Mouse (Mus musculus): ENCODE results near the gene Ptpn9.

Gene Ptpn9

DNA sequence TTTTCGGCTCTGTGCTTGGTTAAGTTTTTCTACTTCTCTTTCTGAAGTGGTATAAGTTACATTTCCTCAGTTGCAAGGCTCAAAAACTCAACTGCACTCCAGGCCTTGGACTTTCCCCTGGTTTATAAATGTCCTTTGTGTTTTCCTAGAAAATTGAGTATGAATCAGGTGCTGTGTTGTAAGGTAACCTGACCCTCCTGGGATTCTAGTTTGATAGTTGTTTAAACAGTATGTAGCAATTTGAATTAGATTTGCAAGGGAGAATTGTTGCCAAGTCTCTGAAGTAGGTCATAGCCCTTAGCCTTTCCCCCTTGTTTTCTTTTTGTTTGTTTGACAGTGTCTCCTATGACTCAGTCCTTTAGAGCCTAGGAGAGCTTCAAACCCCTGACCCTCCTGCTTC lies 22.9 kb downstream of the Ptpn9 start:
- no peak for DNase-seq

DNA sequence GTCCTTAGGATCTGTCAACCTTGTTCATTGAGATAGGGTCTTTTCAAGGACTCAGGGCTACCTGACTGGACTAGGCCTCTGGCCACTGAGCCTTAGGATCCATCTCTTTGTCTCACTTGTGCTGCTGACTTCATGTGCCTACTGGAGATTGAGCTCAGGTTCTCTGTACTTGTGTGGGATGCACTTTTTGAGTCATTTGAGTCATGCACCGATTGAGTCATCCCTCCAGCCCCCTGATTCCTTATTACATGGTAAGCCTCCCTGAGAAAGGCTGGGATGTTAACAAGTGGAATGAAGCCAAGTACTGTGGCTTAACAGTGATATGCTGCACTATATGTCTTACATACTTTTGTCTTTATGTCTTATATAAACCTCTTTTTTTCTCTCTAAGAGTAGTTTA lies 37.0 kb downstream of the Ptpn9 start:
- DNase-seq = no peak

DNA sequence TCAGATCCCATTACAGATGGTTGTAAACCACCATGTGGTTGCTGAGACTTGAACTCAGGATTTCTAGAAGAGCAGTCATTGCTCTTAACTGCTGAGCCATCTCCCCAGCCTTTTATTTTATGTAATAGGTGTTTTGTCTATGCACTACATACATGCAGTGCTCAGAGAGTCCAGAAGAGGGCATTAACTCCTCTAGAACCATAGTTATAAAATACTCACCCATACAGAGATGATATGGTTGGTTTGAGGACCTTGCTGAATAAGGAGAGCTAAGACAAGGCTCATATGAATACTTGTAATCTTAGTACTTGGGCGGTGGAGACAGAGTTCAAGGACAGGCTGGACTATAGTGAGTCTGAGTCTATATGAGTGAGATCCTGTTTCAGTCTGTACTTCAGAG lies 61.5 kb downstream of the Ptpn9 start:
- DNase-seq = peak; percentile 86

DNA sequence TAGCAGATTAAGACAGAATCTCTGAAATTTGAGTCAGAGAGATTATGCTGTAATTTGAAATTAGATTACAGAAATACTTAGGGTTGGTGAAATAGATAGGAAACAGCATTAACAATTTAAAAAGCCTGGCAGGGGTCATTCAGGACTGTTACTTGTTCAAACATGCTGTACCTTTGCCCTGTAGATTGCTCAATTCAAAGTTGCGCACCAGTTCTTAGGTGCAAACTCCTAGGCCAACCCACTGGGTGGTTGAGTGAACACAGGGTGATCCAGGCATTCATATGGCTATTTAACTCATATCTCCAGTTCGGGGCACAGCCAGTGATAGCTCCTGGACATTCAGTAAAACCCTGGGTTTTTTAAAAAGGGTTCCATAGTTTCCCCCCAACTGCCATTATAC lies 69.4 kb downstream of the Ptpn9 start:
- no peak for DNase-seq

DNA sequence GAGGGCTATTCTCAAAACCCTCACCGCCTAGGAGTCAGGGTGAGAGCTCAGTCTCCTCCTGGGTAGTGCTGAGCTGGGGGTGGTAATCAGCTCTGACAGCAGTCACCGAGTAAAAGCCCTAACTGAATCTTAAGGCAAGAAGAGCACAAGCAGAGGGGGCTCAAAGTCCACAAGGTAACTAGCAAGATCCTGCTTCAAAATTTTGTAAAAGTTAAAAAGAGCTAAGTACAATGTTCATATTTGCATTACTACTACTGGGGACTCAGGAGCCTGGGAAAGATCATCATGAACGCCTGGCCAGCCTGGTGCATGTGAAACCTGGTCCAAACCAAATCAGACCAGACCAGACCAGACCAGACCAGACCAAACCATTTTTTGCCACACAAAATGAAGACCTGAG lies 73.5 kb downstream of the Ptpn9 start:
- no peak for DNase-seq

DNA sequence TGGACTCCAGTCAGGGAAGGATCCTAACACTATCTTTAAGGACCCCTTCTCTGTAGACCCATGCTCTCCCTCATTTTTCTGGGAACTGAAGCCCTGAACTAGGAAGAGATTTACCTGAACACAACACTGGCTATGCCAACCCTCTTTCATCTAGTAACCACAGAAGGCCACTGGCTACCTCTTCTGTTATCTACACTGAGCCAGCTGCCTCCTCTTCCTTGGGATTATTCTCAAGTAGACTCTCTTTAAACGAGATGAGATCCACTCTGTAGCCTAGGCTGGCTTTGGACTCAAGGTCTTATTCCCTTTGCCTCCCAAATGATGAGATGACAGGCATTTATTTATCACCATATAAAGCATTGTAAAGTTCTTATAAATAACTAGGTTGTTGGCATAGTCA lies 75.5 kb downstream of the Ptpn9 start:
- no peak for DNase-seq

DNA sequence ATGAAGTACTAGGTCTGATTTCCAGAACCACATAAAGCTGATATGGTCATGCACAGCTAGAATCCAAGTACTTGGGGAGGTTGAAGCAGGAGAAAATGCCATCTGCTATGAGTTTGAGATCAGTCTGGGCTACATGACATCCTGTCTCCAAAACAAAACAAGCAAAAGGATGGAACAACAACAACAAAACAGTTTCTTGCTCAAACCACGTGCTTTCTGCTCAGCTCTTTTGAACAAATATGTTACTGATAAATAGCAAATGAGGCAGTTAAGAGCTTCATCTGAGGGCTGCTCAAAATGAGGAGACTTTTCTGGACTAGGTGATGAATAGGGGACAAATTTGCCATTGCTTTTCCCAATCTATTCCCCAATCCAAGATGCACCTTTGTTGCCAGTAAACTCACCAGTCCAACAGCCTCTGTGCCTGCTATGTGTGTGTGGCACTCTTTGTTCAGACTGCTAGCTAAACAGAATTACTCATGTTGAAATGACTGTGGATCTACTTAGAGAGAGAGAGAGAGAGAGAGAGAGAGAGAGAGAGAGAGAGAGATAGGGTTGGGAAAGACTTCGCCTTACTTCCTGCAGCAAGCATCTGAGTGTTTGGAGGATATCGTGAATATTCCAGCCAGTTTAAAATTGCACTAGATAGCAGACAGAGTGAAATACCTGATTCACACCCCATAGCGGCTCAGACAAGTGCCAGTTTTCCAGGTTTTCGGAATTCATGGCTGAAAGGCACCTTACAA lies 76.2 kb downstream of the Ptpn9 start:
- peak; percentile 33 for DNase-seq

DNA sequence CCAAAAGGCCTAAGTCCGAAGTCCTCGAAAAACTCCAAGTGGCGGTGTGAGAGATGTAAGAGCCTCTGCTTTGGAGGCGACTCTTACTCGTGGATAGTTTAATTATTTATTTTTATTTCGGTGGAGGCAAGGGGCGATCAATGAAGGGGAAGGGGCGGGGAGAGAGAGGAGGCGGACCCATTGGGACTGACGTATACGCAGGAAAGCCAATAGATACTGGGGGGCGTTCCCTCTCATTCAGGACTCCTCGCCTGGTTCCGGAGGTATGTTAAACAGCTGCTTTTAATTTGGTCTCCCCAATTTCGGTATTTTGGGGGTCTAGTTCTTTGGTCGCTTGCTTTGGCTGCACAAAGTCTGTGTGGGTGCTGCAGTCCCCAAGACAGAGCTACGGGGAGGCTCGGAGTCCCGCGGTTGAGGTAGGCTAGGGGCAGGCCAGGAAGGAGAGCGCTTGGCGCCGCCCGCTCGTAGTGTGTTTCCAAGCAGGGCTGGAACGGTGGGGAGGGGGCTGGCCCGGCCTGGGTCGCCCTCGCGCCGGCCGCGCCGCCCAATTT lies 77.2 kb downstream of the Ptpn9 start, which contains the start of gene Sin3a:
TSS of gene Sin3a (plus strand) at position 240 of the 551 bp plus-strand sequence.
- peak; percentile 85 for DNase-seq

DNA sequence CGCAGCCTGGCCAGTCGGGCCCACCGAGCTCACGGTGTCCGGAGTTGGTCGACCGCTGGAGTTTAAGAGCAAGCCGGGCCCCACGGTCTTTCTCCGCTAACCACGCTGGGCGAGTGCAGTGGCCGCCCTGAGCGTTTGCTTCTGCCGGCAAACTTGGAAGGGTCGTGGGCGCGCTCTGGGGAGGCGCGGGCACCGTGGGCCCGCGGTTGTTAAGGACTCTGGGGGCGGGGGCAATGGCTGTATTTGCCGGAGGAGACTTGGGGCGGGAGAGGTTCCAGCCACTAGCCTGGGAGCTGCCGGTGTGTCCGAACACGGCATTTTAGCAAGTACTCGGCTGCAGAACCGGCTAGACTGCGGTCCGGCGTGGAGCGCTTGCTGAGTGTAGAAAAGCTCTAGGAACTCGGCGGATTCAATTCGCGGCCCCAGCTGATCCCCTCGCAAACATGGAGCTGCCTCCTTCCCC lies 77.8 kb downstream of the Ptpn9 start:
- no peak for DNase-seq

DNA sequence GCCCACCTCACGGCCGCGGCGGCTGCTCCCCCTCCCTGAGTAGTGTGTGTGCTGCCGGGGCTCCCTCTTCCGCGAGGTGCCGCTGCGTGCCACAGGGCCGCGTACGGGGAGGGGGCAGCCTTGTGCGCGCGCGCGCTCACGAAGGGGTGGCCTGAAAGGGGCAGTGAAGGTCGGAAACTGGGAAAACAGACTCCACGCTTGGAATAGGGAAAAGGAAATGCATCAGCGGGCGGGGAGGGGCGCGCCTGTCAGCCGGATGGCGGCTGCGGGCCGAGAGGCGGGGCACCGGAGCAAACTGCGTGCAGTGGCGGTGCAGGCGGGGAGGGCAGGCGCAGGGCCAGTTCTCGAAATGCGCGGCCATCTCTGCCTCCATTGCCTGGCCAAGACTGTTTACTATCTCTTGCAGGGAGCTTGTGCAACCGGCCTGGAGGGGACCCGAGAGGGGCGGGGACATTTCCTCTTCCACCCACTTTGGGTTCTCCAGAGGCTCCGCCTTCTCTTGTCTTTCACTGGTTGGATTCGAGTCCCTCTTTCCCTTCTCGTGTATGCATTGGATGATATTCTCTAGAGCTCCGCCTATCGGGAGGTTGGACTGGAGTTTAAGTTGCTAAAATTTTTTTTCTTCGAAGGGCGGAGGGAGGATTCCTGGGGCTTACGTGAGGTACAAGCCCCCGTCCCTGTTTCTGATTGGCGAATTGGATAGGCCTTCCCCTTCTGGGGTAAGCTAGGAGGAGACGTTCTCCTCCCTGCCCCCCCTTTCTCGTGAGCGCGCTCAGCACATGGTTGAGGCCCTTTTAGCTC lies 78.5 kb downstream of the Ptpn9 start:
- DNase-seq = peak; percentile 100

DNA sequence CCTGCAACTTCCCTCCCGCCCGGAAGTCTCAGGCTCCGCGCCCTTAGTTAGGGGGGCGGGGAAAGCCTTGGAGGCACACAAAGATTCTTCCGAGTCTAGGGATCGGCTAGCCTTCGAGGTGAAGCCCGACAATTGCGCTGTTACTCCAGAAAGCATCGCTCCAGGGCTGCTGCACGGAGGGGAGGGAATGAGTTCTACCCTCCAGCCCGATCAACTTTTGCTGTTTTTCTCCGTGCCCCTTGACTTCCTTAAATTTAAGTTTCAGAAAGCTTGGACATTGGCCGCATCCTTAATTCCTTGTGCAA lies 79.0 kb downstream of the Ptpn9 start:
- DNase-seq = no peak

DNA sequence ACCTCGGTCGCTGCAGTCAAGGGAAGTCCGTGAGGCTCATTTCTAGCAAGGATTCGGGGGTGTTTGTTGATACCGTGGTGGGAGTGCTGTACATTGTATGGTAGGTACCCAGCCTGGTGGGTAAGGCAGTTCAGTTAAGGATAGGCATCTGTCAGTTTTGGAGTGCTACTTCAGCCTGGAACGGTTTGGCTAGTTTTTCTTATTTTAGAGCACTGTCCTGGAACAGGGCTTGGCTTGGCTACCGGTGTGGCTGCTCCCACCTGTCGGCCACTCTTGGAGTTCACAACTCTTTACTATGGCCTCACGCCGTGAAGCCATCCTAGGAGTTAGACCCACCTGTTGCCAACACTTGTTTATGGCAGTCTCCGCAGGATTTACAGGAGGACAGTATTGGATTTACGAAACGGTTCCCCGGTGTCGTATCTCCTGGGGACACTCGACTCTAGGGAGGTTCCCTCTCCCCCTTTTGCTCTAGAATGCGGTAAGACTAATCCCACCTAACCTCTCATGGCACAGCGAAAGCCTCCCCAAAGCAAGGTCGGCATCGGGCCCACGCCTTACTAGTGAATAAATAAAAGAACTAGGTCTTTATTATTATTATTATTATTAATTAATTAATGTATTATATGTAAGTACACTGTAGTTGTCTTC lies 79.6 kb downstream of the Ptpn9 start:
- DNase-seq = peak; percentile 83

DNA sequence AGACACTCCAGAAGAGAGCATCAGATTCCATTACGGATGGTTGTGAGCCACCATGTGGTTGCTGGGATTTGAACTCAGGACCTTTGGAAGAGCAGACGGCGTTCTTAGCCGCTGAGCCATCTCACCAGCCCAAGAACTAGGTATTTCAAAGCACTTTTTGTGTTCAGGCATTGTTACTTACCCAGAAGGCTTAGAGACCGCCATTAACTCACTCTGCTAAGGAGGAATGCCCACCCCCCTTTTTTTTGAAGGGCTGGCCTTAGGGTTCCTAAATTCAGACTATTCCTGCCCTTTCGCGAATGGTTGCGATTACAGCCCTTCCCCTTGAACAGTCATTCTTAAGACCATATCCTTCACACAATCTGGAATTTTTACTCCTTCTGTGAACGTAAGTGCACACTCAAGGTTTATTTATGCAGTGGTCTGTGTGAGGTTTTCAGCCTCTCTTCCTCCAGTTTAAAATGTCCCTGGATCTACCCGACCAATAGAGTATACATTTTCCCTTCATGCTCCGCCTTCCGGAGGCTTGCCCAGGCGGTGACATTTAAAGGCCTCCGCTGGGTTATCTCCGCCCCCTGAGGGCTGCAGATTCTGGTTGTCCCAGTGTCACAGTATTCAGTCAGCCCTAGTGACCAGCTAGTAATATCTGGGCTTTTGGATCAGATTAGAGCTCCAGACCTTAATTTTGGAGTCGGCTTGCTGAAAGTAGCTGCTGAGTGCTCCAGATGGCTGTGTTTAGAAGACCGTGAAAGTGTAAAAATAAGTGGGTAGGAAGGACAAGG lies 80.3 kb downstream of the Ptpn9 start:
- peak; percentile 85 for DNase-seq

DNA sequence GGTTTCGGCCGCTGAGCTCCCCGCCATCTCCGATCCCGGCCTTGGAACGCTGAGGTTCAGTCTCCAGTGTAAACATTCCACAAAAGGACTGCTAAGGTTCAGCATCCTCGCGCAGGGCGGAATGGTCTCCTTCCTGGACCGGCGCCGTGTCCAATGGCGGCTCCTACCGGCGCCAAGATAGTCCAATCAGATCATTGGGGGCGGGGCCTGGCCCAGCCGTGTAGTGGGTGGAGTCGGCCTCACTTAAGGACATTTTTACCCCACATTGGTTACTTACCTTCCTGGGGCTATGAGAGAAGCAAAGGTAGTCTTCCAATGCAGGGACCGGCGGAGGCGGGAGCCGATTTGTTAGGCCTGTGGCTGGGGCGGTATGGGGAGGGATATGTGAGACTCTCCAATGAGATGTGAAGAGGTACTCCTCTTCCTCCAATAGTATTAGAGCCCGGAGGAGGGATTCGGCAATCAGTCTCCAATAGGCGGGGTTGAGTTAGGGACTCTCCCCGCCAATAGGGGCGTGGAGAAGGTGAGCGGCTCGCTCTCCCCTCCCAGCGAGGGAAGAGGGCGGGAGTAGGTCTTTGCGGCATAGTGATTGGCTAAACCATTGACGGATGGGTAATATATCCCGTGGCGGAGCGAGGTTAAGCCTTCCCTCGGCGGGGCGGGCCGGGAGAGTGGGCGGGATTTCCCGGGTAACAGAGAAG lies 81.1 kb downstream of the Ptpn9 start:
- DNase-seq = peak; percentile 100

DNA sequence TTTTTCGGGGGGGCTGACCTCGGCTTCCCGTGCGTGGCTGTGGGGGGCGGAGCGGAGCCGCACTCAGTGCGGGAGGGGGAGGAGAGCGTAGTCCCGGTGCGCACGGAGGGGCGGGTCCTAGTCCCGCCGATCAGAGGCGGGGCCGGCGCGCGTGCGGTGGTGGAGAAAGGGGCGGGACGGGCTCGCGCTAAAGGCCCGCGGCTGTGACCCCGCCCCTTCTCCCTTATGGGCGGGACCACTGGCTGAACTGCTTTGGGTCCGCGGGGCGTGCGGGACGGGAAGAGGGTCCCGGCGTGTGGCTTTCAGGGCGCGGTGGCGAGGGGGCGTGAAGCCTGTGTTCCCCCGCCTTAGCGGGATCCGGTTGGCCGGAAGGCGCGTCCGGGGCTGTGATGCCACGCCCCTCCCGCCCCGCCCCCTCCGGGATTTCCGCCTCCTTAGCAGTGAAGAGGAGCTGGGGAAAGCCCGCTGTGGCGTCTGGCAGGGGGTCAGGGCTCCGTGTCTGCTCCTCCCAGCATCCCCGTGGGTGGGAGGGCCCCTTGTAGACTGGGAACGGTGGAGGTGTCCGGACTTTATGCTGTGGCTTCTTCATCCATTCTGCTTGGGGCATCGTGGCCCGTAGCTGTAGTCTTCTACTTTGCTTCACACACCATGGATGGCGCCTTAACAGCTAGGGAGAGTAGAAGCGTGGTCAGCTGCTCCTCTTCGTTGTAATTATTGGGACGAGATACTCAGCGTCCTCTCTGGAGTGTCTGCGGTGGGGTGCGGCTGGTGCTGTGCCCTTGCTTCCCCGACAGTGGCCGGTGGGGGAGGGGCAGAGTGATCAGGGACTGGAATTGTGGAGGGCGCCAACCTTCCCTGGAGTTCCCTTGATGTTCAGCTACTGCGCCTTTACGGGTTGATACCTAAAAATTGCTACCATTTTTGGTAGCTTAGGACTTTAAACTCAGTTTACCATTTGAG lies 82.3 kb downstream of the Ptpn9 start:
- DNase-seq = peak; percentile 89

DNA sequence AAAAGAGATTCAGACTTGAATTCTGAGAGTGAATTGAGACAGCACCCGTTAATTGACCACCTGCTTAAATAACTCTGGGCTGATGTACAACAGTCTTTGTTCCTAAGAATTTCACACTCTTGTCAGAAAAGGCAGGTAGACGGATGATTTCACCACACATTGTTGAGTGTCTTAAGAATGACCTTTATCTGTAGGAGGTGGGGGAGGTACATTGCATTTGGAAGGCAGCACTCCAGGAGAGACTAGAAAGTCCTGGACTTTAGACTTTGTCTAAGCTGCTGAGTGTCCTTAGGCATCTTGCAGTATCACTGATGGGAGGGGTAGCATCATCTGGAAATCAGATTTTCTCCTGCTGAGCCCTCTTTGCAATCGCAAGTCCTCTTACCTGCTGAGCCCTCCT lies 87.5 kb downstream of the Ptpn9 start:
- no peak for DNase-seq
